Mouse (Mus musculus) stomach, postnatal 0 days (tissue): ENCODE data around the gene Cipc.

Source experiments
- CTCF ChIP-seq: IDR thresholded peaks from 2 replicates; pipeline ENCODE4 v1.5.1; 2016; ENCODE audit warnings: antibody characterized with exemption, low read depth, mild to moderate bottlenecking, moderate library complexity
- EP300 ChIP-seq: optimal IDR thresholded peaks from 2 replicates; pipeline ENCODE3; 2016; ENCODE audit warnings: antibody characterized with exemption

DNA sequence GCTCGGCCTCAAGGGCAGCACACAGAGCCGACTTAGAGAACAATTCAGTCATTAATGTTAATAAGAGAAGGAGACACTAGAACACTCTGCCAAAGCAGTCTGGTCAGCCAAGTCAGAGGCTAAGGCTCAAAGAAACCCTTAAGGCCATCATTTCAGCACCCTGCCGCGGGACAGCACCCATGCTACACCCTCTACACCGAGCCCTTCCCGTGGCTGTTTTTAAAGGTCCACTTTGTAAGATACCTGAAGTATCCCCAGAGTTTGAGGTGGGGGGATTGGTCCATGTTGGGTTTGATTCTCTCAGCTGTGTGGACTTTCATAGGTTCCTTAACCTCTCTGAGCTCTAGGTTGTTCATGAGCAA, 37.3 kb downstream of the Cipc start:
- TF ChIP-seq CTCF, result no peak
- no peak for TF ChIP-seq EP300
